Mouse (Mus musculus) intestine, postnatal 0 days (tissue): ENCODE data around the gene Xk. TPM values are rescaled to one million over a fixed set of nuclear protein-coding genes. Genes with fewer than 3 reads are reported as not detected.

Experiments
- ATAC-seq: fragments of 200-750 bp; cut with Nextera tagmentation; 2 replicates; pipeline ENCODE4 v1.8.0; 2017; ENCODE audit warnings: mild to moderate bottlenecking, moderate TSS enrichment, moderate library complexity
- H3K27ac ChIP-seq: fragments of 300-500 bp; sonication (generic); 2 replicates; pipeline ENCODE4 v1.5.1; 2014; ENCODE audit warnings: mild to moderate bottlenecking, low read depth, low read length, moderate library complexity
- H3K27me3 ChIP-seq: fragments of 300-500 bp; sonication (generic); replicated peaks from 2 replicates; pipeline ENCODE4 v1.6.1; 2014; ENCODE audit warnings: low read length, mixed read lengths; ENCODE audit not compliant: control insufficient read depth, insufficient read depth
- H3K36me3 ChIP-seq: fragments of 300-500 bp; sonication (generic); 2 replicates; pipeline ENCODE4 v1.6.1; 2014; ENCODE audit warnings: mild to moderate bottlenecking, moderate library complexity; ENCODE audit not compliant: control insufficient read depth, insufficient read depth
- H3K4me1 ChIP-seq: fragments of 300-500 bp; sonication (generic); replicated peaks from 2 replicates; pipeline ENCODE4 v1.6.1; 2014; ENCODE audit warnings: antibody characterized with exemption, low read length, mixed read lengths; ENCODE audit not compliant: control insufficient read depth, insufficient read depth
- H3K4me2 ChIP-seq: fragments of 300-500 bp; sonication (generic); replicated peaks from 2 replicates; pipeline ENCODE4 v1.6.1; 2014; ENCODE audit warnings: low read depth, mild to moderate bottlenecking, moderate library complexity
- H3K4me3 ChIP-seq: fragments of 300-500 bp; sonication (generic); 2 replicates; pipeline ENCODE4 v1.5.1; 2014; ENCODE audit warnings: low read depth, low read length
- H3K9ac ChIP-seq: fragments of 300-500 bp; sonication (generic); 2 replicates; pipeline ENCODE4 v1.6.1; 2014; ENCODE audit warnings: mild to moderate bottlenecking, low read depth, low read length
- H3K9me3 ChIP-seq: fragments of 300-500 bp; sonication (generic); 2 replicates; pipeline ENCODE4 v1.6.1; 2016; ENCODE audit warnings: mixed run types; ENCODE audit not compliant: control insufficient read depth
- CTCF ChIP-seq: sonication (generic); IDR thresholded peaks from 2 replicates; pipeline ENCODE4 v1.5.1; 2016; ENCODE audit warnings: low read depth, mild to moderate bottlenecking, control low read depth, antibody characterized with exemption, moderate library complexity
- WGBS: fragments of 180-500 bp; shearing (Covaris S2); extraction: QIAGEN DNeasy Blood & Tissue Kit; methylation state at CpG from one replicate; pipeline ENCODE4 v1.1.7; 2014; 5-methylcytosine and 5-hydroxymethylcytosine counted together
- polyA plus RNA-seq: library from polyadenylated mRNA; unstranded; fragments of >200 nt; fragmentation: Nextera tagmentation; extraction: Ambion mirVana; gene quantifications from 2 replicates; pipeline ENCODE4 v1.2.1, GENCODE M21; 2015

The Xk gene
- polyA plus RNA-seq, result 6.7 TPM in 2 replicates

GRCm38 (mm10) chrX:9272460-9273361, at the start of gene Xk:
Gene Xk, plus strand, starts transcription at chrX:9272756.
- Histone ChIP-seq H3K4me2 (peak within 1 kb of the TSS; percentile 61), H3K4me1 (no peaks in the 10 kb centered on the region), H3K4me3 (peak within 1 kb of the TSS; percentile 55), H3K9me3 (no peaks in the 10 kb centered on the region), H3K27me3 (no peaks in the 10 kb centered on the region), H3K9ac (peak within 1 kb of the TSS; percentile 62), H3K27ac (peak within 1 kb of the TSS; percentile 86), H3K36me3 (no peaks in the 10 kb centered on the region)
- WGBS, result 13% methylated on average over 56 of the region's 94 CpGs
- TF ChIP-seq CTCF, result no peak; the same call in 1 of the 2 replicates
- peak; percentile 92 for ATAC-seq

GRCm38 (mm10) chrX:9227105-9227504, 45.5 kb upstream of the Xk start:
- Histone ChIP-seq H3K27ac (no peak overlapping the region), H3K4me1 (no peaks in the 10 kb centered on the region), H3K27me3 (no peaks in the 10 kb centered on the region), H3K9ac (no peak overlapping the region), H3K4me3 (no peak overlapping the region), H3K9me3 (no peaks in the 10 kb centered on the region), H3K36me3 (no peaks in the 10 kb centered on the region), H3K4me2 (no peak overlapping the region)
- 59% methylated on average over 2 of the region's 2 CpGs for WGBS
- no peak for TF ChIP-seq CTCF
- no peak for ATAC-seq

- Histone ChIP-seq H3K27me3 (no peaks in the 10 kb centered on the region), H3K27ac (no peak overlapping the region), H3K4me2 (no peak overlapping the region), H3K36me3 (no peaks in the 10 kb centered on the region), H3K9me3 (no peaks in the 10 kb centered on the region), H3K4me3 (no peak overlapping the region), H3K9ac (no peak overlapping the region), H3K4me1 (no peaks in the 10 kb centered on the region)
- no peak for ATAC-seq
- TF ChIP-seq CTCF, result no peak
- WGBS, result 77% methylated on average over 5 of the region's 5 CpGs
These were observed 31.6 kb upstream of the Xk start for GRCm38 (mm10) chrX:9240737-9241591.

- Histone ChIP-seq H3K27ac (no peak overlapping the region), H3K4me2 (no peak overlapping the region), H3K4me1 (no peaks in the 10 kb centered on the region), H3K4me3 (no peak overlapping the region), H3K27me3 (no peaks in the 10 kb centered on the region), H3K36me3 (no peaks in the 10 kb centered on the region), H3K9me3 (no peaks in the 10 kb centered on the region), H3K9ac (no peak overlapping the region)
- WGBS, result 54% methylated on average over 8 of the region's 8 CpGs
- no peak for ATAC-seq
- TF ChIP-seq CTCF, result no peak
These were observed 29.1 kb upstream of the Xk start for GRCm38 (mm10) chrX:9243381-9243864.

- ATAC-seq, result peak; percentile 78
- 54% methylated on average over 12 of the region's 12 CpGs for WGBS
- H3K27me3 ChIP-seq, result no peaks in the 10 kb centered on the region
- TF ChIP-seq CTCF, result no peak
- no peaks in the 10 kb centered on the region for H3K36me3 ChIP-seq
- H3K4me3 ChIP-seq, result no peak overlapping the region
- no peaks in the 10 kb centered on the region for H3K4me1 ChIP-seq
- H3K4me2 ChIP-seq, result no peak overlapping the region
- no peaks in the 10 kb centered on the region for H3K9me3 ChIP-seq
- no peak overlapping the region for H3K9ac ChIP-seq
- no peak overlapping the region for H3K27ac ChIP-seq
These were observed 27.8 kb upstream of the Xk start for GRCm38 (mm10) chrX:9244603-9245336.
